Comparison of ENCODE assay signal across 9 mouse cellular contexts in the genomic region with DNA sequence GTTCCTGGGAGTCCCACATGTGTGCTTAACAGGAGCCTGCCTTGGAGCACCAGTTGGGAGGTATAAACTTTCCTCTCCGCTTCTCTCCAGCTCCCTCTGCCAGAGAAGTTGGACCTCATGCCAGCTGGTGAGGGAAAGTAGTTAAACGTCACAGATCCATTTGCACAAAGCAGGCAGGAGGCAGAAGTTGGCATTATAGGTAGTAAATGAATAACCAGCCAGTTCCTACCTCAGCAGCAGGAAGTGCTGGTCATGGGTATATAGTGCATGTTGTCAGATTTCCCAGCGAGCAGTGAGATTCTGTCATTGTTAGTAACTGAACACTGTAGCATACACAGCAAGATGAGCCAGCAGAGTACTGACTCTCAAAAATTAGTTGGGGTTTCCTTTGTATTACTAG. TPM values are rescaled to one million over a fixed set of nuclear protein-coding genes. Genes with fewer than 3 reads are reported as not detected.
DNase-seq lines count a peak whose midpoint lies in the region; ATAC-seq lines count a peak whose summit lies in the region.
"Had no signal": no experiment of that assay in that cellular context is flagged by ENCODE, and none has a peak within 500 bp of the region (broad histone marks: within the 10 kb centered on the region; RNA-seq: fewer than 3 reads in every experiment).

No protein-coding gene starts in this region.

- H3K36me3 ChIP-seq in embryonic facial prominence, embryonic 13.5 days: no peaks in the 10 kb centered on the region
- no peaks in the 10 kb centered on the region for H3K36me3 ChIP-seq in embryonic facial prominence, embryonic 10.5 days (replicated peaks)
- H3K36me3 ChIP-seq in kidney, embryonic 14.5 days (ENCODE audit: control insufficient read depth, insufficient read depth, low read length): no peaks in the 10 kb centered on the region
- no peaks in the 10 kb centered on the region for H3K36me3 ChIP-seq in stomach, embryonic 16.5 days (ENCODE audit: control insufficient read depth, insufficient read depth, low read length)

- no peak overlapping the region for H3K4me3 ChIP-seq in embryonic facial prominence, embryonic 13.5 days
- no peak overlapping the region for H3K4me3 ChIP-seq in embryonic facial prominence, embryonic 10.5 days
- no peak overlapping the region for H3K4me3 ChIP-seq in kidney, embryonic 14.5 days (ENCODE audit: low read length)
- H3K4me3 ChIP-seq in stomach, embryonic 16.5 days (replicated peaks; ENCODE audit: low read length): no peak overlapping the region

- H3K4me2 ChIP-seq in embryonic facial prominence, embryonic 13.5 days: no peak overlapping the region
- H3K4me2 ChIP-seq in kidney, embryonic 14.5 days (replicated peaks; ENCODE audit: low read depth, low read length): no peak overlapping the region
- H3K4me2 ChIP-seq in stomach, embryonic 16.5 days (ENCODE audit: low read depth, low read length): peak overlapping the region; percentile 34

- no peaks in the 10 kb centered on the region for H3K27me3 ChIP-seq in embryonic facial prominence, embryonic 13.5 days
- H3K27me3 ChIP-seq in embryonic facial prominence, embryonic 10.5 days (replicated peaks; ENCODE audit: low read depth, poor library complexity, severe bottlenecking): no peaks in the 10 kb centered on the region
- no peaks in the 10 kb centered on the region for H3K27me3 ChIP-seq in kidney, embryonic 14.5 days (ENCODE audit: control insufficient read depth, insufficient read depth, low read length)
- H3K27me3 ChIP-seq in stomach, embryonic 16.5 days (ENCODE audit: control insufficient read depth, insufficient read depth, low read length): no peaks in the 10 kb centered on the region
- H3K27me3 ChIP-seq: megakaryocyte, embryonic 14.5 days had no signal

- DNase-seq in embryonic facial prominence, embryonic 10.5 days (ENCODE audit: low spot score): no peak
- DNase-seq in right cerebral cortex, adult 18-20 months: peak; percentile 14
- DNase-seq in right cerebral cortex, postnatal 4 days: no peak
- DNase-seq in thymus, postnatal 25 days: no peak
- DNase-seq in spleen, postnatal 36 days (ENCODE audit: low spot score in 2 of 2): no peak

- no peaks in the 10 kb centered on the region for H3K9me3 ChIP-seq in embryonic facial prominence, embryonic 13.5 days
- H3K9me3 ChIP-seq in embryonic facial prominence, embryonic 10.5 days: no peaks in the 10 kb centered on the region
- H3K9me3 ChIP-seq in kidney, embryonic 14.5 days (ENCODE audit: control insufficient read depth, low read length): no peaks in the 10 kb centered on the region
- H3K9me3 ChIP-seq in stomach, embryonic 16.5 days (replicated peaks; ENCODE audit: control insufficient read depth, low read length): no peaks in the 10 kb centered on the region
- H3K9me3 ChIP-seq: megakaryocyte, embryonic 14.5 days had no signal

- peaks cover 34% of the 10 kb centered on the region for H3K4me1 ChIP-seq in embryonic facial prominence, embryonic 13.5 days
- peaks cover 38% of the 10 kb centered on the region for H3K4me1 ChIP-seq in embryonic facial prominence, embryonic 10.5 days
- H3K4me1 ChIP-seq in kidney, embryonic 14.5 days (ENCODE audit: control insufficient read depth, insufficient read depth, low read length): peaks cover 16% of the 10 kb centered on the region
- peaks cover 13% of the 10 kb centered on the region for H3K4me1 ChIP-seq in stomach, embryonic 16.5 days (ENCODE audit: control insufficient read depth, insufficient read depth, low read length)

- H3K9ac ChIP-seq in embryonic facial prominence, embryonic 13.5 days: no peak overlapping the region
- H3K9ac ChIP-seq in kidney, embryonic 14.5 days (ENCODE audit: low read depth, low read length): no peak overlapping the region
- no peak overlapping the region for H3K9ac ChIP-seq in stomach, embryonic 16.5 days (ENCODE audit: low read length)

- WGBS in embryonic facial prominence, embryonic 13.5 days: 44% methylated on average over 3 of the region's 3 CpGs
- 62% methylated on average over 3 of the region's 3 CpGs for WGBS in embryonic facial prominence, embryonic 10.5 days
- WGBS in kidney, embryonic 14.5 days: 45% methylated on average over 3 of the region's 3 CpGs
- WGBS in stomach, embryonic 16.5 days: 35% methylated on average over 3 of the region's 3 CpGs

- 0 out of 2 replicates have a peak overlapping the region, but pooled peaks have one; percentile 16 for H3K27ac ChIP-seq in embryonic facial prominence, embryonic 13.5 days
- H3K27ac ChIP-seq in embryonic facial prominence, embryonic 10.5 days (replicated peaks): no peak overlapping the region
- no peak overlapping the region for H3K27ac ChIP-seq in kidney, embryonic 14.5 days (ENCODE audit: low read depth, low read length)
- peak overlapping the region; percentile 55 for H3K27ac ChIP-seq in stomach, embryonic 16.5 days (ENCODE audit: low read length)

- ATAC-seq in embryonic facial prominence, embryonic 13.5 days (ENCODE audit: insufficient number of reproducible peaks, insufficient read depth, low FRiP score, low TSS enrichment, low read depth): no peak
- ATAC-seq in kidney, embryonic 14.5 days (ENCODE audit: low FRiP score, low TSS enrichment): peak; percentile 62; the same call in 1 of the 2 replicates
- ATAC-seq in stomach, embryonic 16.5 days (ENCODE audit: insufficient read depth, low FRiP score): peak; percentile 88

RNA-seq across cellular contexts. Expression of a gene that starts 31.4 kb away (rescaled TPM):
- 18.4 and 22.5 TPM in 2 replicates for polyA plus RNA-seq in embryonic facial prominence, embryonic 13.5 days (2015; fragmentation: Nextera tagmentation; extraction: Ambion mirVana)
- 13.9 and 15.2 TPM in 2 replicates for polyA plus RNA-seq in embryonic facial prominence, embryonic 10.5 days (2016; fragmentation: Nextera tagmentation; extraction: Ambion mirVana)
- polyA plus RNA-seq in kidney, embryonic 14.5 days (2014; fragmentation: Nextera tagmentation; extraction: Ambion mirVana): 11.5 and 13.2 TPM in 2 replicates
- 10.2 and 10.5 TPM in 2 replicates for polyA plus RNA-seq in stomach, embryonic 16.5 days (2015; fragmentation: Nextera tagmentation; extraction: Ambion mirVana)

Comparison
In these comparisons a context has a peak if more than half of its experiments do, and no peak if none do; other contexts are left out.
1. H3K27ac ChIP-seq: peak in embryonic facial prominence, embryonic 13.5 days (single experiment) and stomach, embryonic 16.5 days (single experiment); none in embryonic facial prominence, embryonic 10.5 days (single experiment) and kidney, embryonic 14.5 days (single experiment).